Mouse (Mus musculus) brain, embryonic 14.5 days (tissue): ENCODE data around the gene Tmem74b. TPM values are rescaled to one million over a fixed set of nuclear protein-coding genes. Genes with fewer than 3 reads are reported as not detected.

Experiments used
- DNase-seq: peaks from one replicate; pipeline ENCODE4 v3.0.0-alpha.2; 2011; ENCODE audit warnings: low read depth
- CTCF ChIP-seq: fragments of 200-500 bp; IDR thresholded peaks from 2 replicates; pipeline ENCODE4 v1.5.1; 2012; ENCODE audit warnings: inconsistent platforms, mild to moderate bottlenecking, moderate library complexity, borderline replicate concordance; ENCODE audit not compliant: insufficient read depth, insufficient read length; ENCODE audit errors: extremely low read depth
- POLR2A ChIP-seq: fragments of 200-500 bp; IDR thresholded peaks from 2 replicates; pipeline ENCODE4 v1.6.1; 2012; ENCODE audit warnings: mild to moderate bottlenecking, inconsistent platforms, borderline replicate concordance; ENCODE audit not compliant: poor library complexity, insufficient read depth, insufficient read length, severe bottlenecking; ENCODE audit errors: extremely low read depth
- polyA plus RNA-seq: library from polyadenylated mRNA; depleted of rRNA; stranded (reverse); fragments of >200 nt; gene quantifications from 2 replicates; pipeline ENCODE4 v1.2.3, GENCODE M21; 2012; rRNA removed

Gene Tmem74b
- polyA plus RNA-seq, 1 experiment, result 22.7 TPM

- TF ChIP-seq CTCF (no peak), POLR2A (no peak)
- DNase-seq, result no peak
These were observed 41.3 kb downstream of the Tmem74b start for GRCm38 (mm10) chr2:151742850-151743679.

DNA sequence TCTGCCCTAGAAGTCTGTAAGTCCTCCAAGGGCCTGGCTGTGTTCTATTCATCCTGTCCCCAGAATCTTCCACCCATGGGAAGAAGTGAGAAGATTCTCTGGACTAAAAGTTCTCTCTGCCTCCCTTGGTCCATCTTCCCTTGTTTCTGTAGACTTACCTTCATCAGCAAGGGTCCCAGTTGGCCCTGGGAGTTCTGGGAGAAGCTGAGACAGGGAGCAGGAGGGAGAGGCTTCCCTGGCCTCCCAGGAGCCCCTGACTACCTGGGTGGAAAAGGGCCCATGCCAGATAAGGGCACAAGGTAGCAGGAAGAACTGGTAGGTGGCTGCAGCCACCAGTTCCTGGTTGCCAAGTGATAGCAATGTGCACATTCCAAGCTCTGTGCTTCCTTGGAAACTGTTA is 42.0 kb downstream of the Tmem74b start, which contains the start of gene Psmf1:
TSS of gene Psmf1 (minus strand) at position 342 of the 400 bp plus-strand sequence.
- TF ChIP-seq POLR2A (no peak), CTCF (no peak)

GRCm38 (mm10) chr2:151747847-151748705 is 46.3 kb downstream of the Tmem74b start:
- TF ChIP-seq CTCF (peak; percentile 88), POLR2A (no peak)
- DNase-seq, result peak; percentile 92

More for the DNA sequence above, 42.0 kb downstream of the Tmem74b start, which contains the start of gene Psmf1:
- no peak for DNase-seq

- DNase-seq, result no peak
- TF ChIP-seq CTCF (no peak), POLR2A (no peak)
These were observed 49.5 kb downstream of the Tmem74b start for GRCm38 (mm10) chr2:151751330-151751729.

- peak; percentile 31 for DNase-seq
- TF ChIP-seq POLR2A, result no peak
- no peak for TF ChIP-seq CTCF
These were observed 54.7 kb downstream of the Tmem74b start for GRCm38 (mm10) chr2:151756277-151757061.

DNA sequence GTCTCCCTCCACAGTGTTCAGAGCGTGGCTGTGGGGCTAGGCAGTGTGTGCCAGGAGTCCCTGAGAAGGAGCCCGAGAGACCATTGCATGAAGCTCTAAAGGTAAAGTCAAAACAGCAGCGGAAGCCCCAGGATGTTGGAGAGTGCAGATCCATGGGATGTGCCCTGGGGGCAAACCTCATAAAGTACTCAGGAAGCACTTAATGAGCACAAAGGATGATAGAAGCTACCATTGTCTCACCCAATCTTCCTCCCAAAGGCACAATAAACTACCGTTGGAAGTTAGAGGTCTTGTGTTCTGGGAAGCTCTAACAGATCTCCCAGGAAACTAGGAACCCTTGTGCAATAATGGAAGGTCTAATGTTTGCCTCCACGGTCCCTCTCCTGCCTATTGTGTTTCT is 55.6 kb downstream of the Tmem74b start:
- no peak for DNase-seq
- TF ChIP-seq CTCF, result no peak

GRCm38 (mm10) chr2:151758806-151759353 is 57.1 kb downstream of the Tmem74b start:
- no peak for TF ChIP-seq POLR2A
- TF ChIP-seq CTCF, result no peak
- no peak for DNase-seq

Other genes starting within 250 kb of the Tmem74b start
- not detected in 2 replicates for gene 4921509C19Rik, start 225.9 kb upstream of the Tmem74b start, polyA plus RNA-seq
- gene Nsfl1c, start 207.8 kb upstream of the Tmem74b start, polyA plus RNA-seq, result 171 and 189 TPM in 2 replicates
- 174 and 216 TPM in 2 replicates for gene Fkbp1a, start 159.5 kb upstream of the Tmem74b start, polyA plus RNA-seq
- 1.1 TPM in 2 replicates for gene Sdcbp2, start 129.4 kb upstream of the Tmem74b start, polyA plus RNA-seq
- 13.8 and 27.0 TPM in 2 replicates for gene Snph, start 69.4 kb upstream of the Tmem74b start, polyA plus RNA-seq
- 0.18 TPM in 1 of 2 replicates, not detected in the other for gene Rad21l, start 33.5 kb upstream of the Tmem74b start, polyA plus RNA-seq
- gene Psmf1, start 42.2 kb downstream of the Tmem74b start, polyA plus RNA-seq, result 52.8 and 55.9 TPM in 2 replicates
- 0.15 and 0.22 TPM in 2 replicates for gene Rspo4, start 140.9 kb downstream of the Tmem74b start, polyA plus RNA-seq
- 0.06 and 0.12 TPM in 2 replicates for gene Angpt4, start 209.2 kb downstream of the Tmem74b start, polyA plus RNA-seq